Mouse (Mus musculus): Measurements from ENCODE around the gene Ncdn.

The Ncdn gene

DNA sequence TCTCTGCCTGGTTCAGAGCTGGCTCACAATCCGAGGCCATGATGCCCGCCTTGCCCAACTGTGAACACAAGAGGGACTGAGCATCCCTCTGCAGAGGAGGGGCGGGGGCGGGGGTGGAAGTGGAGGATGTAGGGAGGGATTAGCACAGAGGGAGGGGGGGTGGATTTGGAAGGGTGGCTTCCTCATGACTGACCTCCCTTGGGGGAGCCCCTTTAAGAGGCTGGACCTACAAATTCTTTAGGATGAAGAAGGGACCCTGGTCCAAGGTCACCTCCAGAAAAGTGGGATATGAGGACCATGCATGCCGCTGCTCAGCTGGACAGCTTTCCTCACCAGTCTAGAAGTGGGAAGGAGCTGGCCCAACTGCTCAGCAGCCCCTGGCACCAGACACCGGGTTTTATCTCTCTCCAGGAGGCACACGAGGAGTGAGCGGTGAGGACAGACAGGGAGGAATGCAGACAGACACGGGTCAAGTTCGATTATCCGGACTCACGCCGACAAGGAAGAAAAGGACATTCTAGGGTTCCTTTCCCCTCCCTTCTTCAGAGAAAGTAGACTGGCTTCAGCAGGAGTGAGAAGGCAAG lies 1.1 kb downstream of the Ncdn start:
- DNase-seq, result no peak

GRCm38 (mm10) chr4:126751556-126752023 lies 1.6 kb downstream of the Ncdn start:
- DNase-seq, result no peak

- DNase-seq, result no peak
Measured at GRCm38 (mm10) chr4:126750863-126751555, 2.2 kb downstream of the Ncdn start.

GRCm38 (mm10) chr4:126750046-126750683 lies 3.1 kb downstream of the Ncdn start:
- no peak for DNase-seq

DNA sequence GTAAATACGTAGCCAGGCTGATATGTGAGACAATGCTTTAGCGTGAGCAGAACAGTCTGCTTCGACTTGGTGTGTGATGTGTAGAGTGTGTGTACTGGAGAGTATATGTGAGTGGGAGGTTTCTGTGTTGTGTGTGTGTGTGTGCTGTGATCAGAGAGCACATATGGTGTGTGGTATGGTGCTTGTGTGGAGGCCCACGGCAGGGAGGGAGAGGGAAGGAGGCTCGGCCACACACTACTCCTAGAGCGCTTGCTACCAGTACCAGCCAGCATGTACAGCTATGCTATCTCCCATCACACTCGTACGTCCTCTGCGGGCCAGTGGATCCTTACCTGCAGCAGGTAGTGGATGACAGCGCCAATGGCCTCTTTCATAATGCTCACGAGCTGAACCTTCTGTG lies 3.7 kb downstream of the Ncdn start:
- no peak for DNase-seq

DNA sequence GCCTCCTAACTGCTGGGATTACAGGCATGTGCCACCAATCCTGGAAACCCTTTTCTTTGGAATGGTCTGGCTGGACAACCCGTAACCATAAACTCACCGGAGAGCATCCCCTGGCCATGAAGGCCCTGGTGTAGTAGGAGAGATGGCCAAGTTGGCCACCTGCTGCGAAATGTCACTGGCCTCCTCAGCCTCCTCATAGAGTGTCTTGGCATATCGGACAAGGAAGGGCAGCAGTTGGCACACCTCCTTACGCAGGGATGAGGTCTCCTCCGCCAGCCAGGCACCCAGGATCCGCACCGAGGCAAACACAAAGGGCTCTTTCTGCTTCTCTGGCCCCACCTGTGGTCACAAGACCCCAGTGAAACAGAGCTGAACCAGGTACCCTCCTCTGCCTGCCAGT lies 4.9 kb downstream of the Ncdn start:
- no peak for DNase-seq

GRCm38 (mm10) chr4:126746194-126746840 lies 6.9 kb downstream of the Ncdn start:
- DNase-seq, result no peak

DNA sequence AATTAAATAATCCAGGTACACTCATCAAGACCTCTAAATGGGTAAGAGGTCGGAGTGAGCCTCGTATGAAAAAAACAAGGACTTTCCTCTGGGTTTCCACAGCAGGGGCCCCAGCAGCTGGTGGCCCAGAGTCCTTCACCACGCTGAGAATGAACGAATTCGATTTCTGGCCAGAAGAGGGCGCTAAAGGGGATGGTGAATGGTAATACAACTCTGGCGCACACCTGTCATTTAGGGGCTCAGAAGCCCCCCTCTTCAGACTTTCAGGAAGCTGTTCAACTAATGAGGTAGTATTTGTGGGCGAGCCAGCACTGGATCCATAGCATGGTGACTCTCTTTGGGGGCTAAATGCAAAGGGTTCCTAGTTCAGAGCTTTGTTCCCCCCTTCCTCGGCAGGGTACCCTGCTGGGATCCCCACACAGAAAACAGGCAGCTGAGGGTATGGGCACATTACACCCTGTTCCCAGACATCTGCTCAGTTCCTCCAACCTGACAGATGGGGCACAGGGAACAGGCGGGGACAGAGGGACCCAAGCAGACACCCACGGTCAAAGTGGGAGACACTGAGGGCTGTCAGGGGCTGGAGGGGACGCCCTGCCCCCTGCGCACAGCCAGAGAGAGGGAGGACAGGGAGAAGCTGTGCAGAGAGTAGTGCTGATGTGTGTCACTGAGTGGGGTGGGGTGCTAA lies 7.6 kb downstream of the Ncdn start:
- no peak for DNase-seq

- DNase-seq, result no peak
Measured at GRCm38 (mm10) chr4:126744831-126745230, 8.4 kb downstream of the Ncdn start.

DNA sequence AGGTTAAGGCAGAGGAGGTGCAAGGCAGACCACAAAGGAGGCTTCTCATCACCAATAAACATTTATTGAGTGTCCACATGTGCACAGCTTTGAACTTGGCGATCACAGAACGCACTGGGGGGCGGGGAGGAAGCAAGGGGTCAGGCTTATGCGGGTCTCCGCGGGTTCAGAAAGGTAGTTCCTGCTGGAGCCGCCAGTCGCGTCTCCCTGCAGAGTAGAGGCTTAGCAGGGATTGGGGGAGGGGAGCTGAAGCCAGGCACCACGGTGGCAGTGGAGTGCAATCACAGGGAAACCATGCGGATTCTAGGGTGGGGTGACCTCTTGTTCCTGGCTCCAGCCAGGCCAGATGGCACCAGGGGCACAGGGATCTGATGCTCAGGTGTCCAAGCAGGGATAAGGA lies 9.5 kb downstream of the Ncdn start:
- DNase-seq, result no peak

DNA sequence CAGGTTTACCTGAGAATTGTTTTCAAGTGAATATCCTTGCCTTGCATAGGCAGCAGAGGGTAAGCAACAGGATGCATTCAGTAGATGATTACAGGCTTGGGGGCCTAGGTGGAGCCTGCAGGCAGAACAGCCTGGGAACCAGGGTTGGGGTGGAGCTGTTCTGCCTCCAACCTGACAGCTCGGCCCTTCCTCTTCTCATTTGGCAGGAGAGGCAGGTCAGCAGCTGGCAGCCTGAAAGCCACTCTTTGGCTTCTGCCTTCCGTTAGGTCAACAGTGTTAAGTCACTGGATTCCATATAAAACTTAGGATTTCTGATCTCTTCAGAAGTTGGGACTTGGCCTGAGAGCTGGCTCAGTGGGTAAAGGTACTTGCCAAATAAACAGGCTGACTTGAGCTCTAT lies 10.3 kb downstream of the Ncdn start:
- DNase-seq, result no peak

- peak; percentile 58 to 66 for DNase-seq
Measured at GRCm38 (mm10) chr4:126741448-126741847, 11.8 kb downstream of the Ncdn start.

GRCm38 (mm10) chr4:126739966-126740676 lies 13.1 kb downstream of the Ncdn start:
- no peak for DNase-seq

GRCm38 (mm10) chr4:126736001-126736414 lies 17.2 kb downstream of the Ncdn start, which contains the start of gene Tfap2e:
Gene Tfap2e (minus strand): TSS chr4:126736240.
- DNase-seq, result no peak

GRCm38 (mm10) chr4:126735382-126736000 lies 17.7 kb downstream of the Ncdn start:
- DNase-seq, result no peak

- no peak for DNase-seq
Measured at GRCm38 (mm10) chr4:126734700-126735381, 18.4 kb downstream of the Ncdn start.

- no peak for DNase-seq
Measured at GRCm38 (mm10) chr4:126734001-126734603, 19.1 kb downstream of the Ncdn start.

DNA sequence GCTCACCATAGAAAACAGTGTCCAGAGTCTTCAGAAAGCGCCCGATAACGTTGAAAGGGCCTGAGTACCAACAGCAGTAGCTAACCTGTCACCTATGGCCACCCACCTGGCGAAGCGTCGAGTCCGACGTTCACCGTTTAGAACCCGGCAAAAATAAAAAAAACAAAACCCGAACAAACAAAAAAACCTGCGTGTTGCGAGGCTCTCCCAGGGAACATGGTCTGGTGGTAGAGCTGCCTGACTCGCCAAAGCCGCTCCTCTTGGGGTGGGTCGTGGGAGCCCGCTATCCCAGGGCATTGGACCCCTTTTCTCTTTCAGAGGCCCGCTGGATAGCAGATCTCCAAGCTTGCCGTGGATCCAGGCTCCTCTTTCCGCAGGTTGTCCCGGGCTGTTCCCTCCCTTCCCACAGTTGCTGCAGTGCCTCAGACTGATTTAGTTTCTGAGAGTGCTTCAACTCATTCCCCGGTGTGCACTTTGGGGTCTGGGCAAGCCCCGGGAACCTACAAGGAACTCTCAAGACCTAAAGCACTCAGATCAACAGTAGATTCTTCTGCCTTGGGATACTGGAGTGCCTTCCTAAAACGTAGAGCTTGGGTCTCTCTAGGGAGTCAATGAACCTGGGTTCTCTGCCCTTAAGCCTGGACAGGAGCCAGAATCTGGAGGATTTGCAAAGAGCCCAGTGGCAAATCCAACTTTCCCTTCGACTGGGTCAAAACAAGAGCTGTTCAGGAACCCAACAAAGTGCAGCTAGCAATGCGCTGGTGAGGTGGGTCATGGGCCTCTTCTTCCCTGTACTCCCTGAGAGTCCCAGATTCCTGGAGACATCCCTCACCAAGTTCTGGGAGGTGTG lies 20.5 kb downstream of the Ncdn start:
- no peak for DNase-seq

- no peak for DNase-seq
Measured at GRCm38 (mm10) chr4:126732111-126732510, 21.1 kb downstream of the Ncdn start.

- DNase-seq, result no peak
Measured at GRCm38 (mm10) chr4:126707439-126707826, 45.8 kb downstream of the Ncdn start.
